Mouse (Mus musculus) midbrain, embryonic 10.5 days (tissue): ENCODE results near the gene Sppl2c. TPM values are rescaled to one million over a fixed set of nuclear protein-coding genes. Genes with fewer than 3 reads are reported as not detected.
A peak's percentile ranks its signal among the peaks of the same experiment; 100 is the strongest.

Experiments
- DNase-seq: peaks from one replicate; pipeline ENCODE4 v3.0.0-alpha.2; 2017; ENCODE audit warnings: low spot score
- H3K27ac ChIP-seq: fragments of 300-500 bp; sonication (generic); replicated peaks from 2 replicates; pipeline ENCODE4 v1.5.1; 2016; ENCODE audit warnings: mild to moderate bottlenecking
- H3K27me3 ChIP-seq: fragments of 300-500 bp; sonication (generic); 2 replicates; pipeline ENCODE4 v1.6.1; 2016; ENCODE audit warnings: low read depth, mild to moderate bottlenecking; ENCODE audit not compliant: poor library complexity, severe bottlenecking
- H3K36me3 ChIP-seq: fragments of 300-500 bp; sonication (generic); 2 replicates; pipeline ENCODE4 v1.6.1; 2016; ENCODE audit warnings: mild to moderate bottlenecking, moderate library complexity
- H3K4me1 ChIP-seq: fragments of 300-500 bp; sonication (generic); 2 replicates; pipeline ENCODE4 v1.6.1; 2016
- H3K4me3 ChIP-seq: fragments of 300-500 bp; sonication (generic); 2 replicates; pipeline ENCODE4 v1.5.1; 2016; ENCODE audit warnings: mild to moderate bottlenecking, moderate library complexity
- H3K9me3 ChIP-seq: fragments of 300-500 bp; sonication (generic); replicated peaks from 2 replicates; pipeline ENCODE4 v1.6.1; 2016; ENCODE audit warnings: mild to moderate bottlenecking
- WGBS: fragments of 180-500 bp; shearing (Covaris S2); methylation state at CpG from one replicate; pipeline ENCODE4 v1.1.7; 2016; 5-methylcytosine and 5-hydroxymethylcytosine counted together
- polyA plus RNA-seq: library from polyadenylated mRNA; unstranded; fragments of >200 nt; fragmentation: Nextera tagmentation; extraction: Ambion mirVana; gene quantifications from 2 replicates; pipeline ENCODE4 v1.2.1, GENCODE M21; 2016

Sppl2c gene
- polyA plus RNA-seq, 1 experiment from 2014 or later: not detected

GRCm38 (mm10) chr11:104233574-104234206, 47.6 kb downstream of the Sppl2c start:
- no peaks in the 10 kb centered on the region for H3K9me3 ChIP-seq
- H3K27me3 ChIP-seq: peaks cover 91% of the 10 kb centered on the region
- peaks cover 59% of the 10 kb centered on the region for H3K4me1 ChIP-seq
- H3K36me3 ChIP-seq: no peaks in the 10 kb centered on the region
- H3K4me3 ChIP-seq: peak overlapping the region; percentile 73
- 3% methylated on average over 30 of the region's 30 CpGs for WGBS
- no peak overlapping the region for H3K27ac ChIP-seq
- DNase-seq: peak; percentile 35

GRCm38 (mm10) chr11:104234680-104235079, 48.6 kb downstream of the Sppl2c start:
- H3K27ac ChIP-seq: no peak overlapping the region
- no peaks in the 10 kb centered on the region for H3K36me3 ChIP-seq
- no peak for DNase-seq
- H3K27me3 ChIP-seq: peaks cover 83% of the 10 kb centered on the region
- H3K4me1 ChIP-seq: peaks cover 59% of the 10 kb centered on the region
- no peaks in the 10 kb centered on the region for H3K9me3 ChIP-seq
- 51% methylated on average over 6 of the region's 6 CpGs for WGBS
- H3K4me3 ChIP-seq: 0 out of 2 replicates have a peak overlapping the region, but pooled peaks have one; percentile 73

- no peaks in the 10 kb centered on the region for H3K36me3 ChIP-seq
- no peak for DNase-seq
- peaks cover 52% of the 10 kb centered on the region for H3K4me1 ChIP-seq
- H3K27me3 ChIP-seq: peaks cover 76% of the 10 kb centered on the region
- H3K9me3 ChIP-seq: no peaks in the 10 kb centered on the region
- H3K27ac ChIP-seq: no peak overlapping the region
- 66% methylated on average over 2 of the region's 2 CpGs for WGBS
- no peak overlapping the region for H3K4me3 ChIP-seq
These were observed 49.8 kb downstream of the Sppl2c start for GRCm38 (mm10) chr11:104235881-104236280.

GRCm38 (mm10) chr11:104237226-104237625, 51.1 kb downstream of the Sppl2c start:
- Histone ChIP-seq H3K4me3 (no peak overlapping the region), H3K36me3 (no peaks in the 10 kb centered on the region), H3K9me3 (no peaks in the 10 kb centered on the region), H3K27ac (no peak overlapping the region), H3K4me1 (peaks cover 39% of the 10 kb centered on the region), H3K27me3 (peaks cover 65% of the 10 kb centered on the region)
- no peak for DNase-seq
- 71% methylated on average over 7 of the region's 7 CpGs for WGBS

GRCm38 (mm10) chr11:104237958-104238747, 52.0 kb downstream of the Sppl2c start:
- Histone ChIP-seq H3K4me3 (no peak overlapping the region), H3K9me3 (no peaks in the 10 kb centered on the region), H3K27me3 (peaks cover 63% of the 10 kb centered on the region), H3K27ac (no peak overlapping the region), H3K36me3 (no peaks in the 10 kb centered on the region), H3K4me1 (peaks cover 30% of the 10 kb centered on the region)
- no peak for DNase-seq
- WGBS: 69% methylated on average over 13 of the region's 13 CpGs

Other genes with a start within 250 kb of the Sppl2c start
- 59.6 and 66.2 TPM in 2 replicates for gene Nsf, start 232.3 kb upstream of the Sppl2c start, polyA plus RNA-seq
- 106 and 132 TPM in 2 replicates for gene Arf2, start 219.6 kb upstream of the Sppl2c start, polyA plus RNA-seq
- 0.10 and 0.12 TPM in 2 replicates for gene Crhr1, start 53.5 kb upstream of the Sppl2c start, polyA plus RNA-seq
- gene Mapt, start 45.1 kb downstream of the Sppl2c start, polyA plus RNA-seq: 23.7 and 47.2 TPM in 2 replicates